Mouse (Mus musculus) NIH3T3 (cell line): ENCODE measurements around the gene Bsdc1.
"Not testable (repeated sequence)": the region's sequence is repeated elsewhere in the genome, so short reads cannot be mapped to it uniquely, and the experiment has no call there.

Experiments
- DNase-seq: peaks from one replicate; pipeline ENCODE4 v3.0.0-alpha.2; 2012; ENCODE audit warnings: low read depth

Bsdc1 gene

DNA sequence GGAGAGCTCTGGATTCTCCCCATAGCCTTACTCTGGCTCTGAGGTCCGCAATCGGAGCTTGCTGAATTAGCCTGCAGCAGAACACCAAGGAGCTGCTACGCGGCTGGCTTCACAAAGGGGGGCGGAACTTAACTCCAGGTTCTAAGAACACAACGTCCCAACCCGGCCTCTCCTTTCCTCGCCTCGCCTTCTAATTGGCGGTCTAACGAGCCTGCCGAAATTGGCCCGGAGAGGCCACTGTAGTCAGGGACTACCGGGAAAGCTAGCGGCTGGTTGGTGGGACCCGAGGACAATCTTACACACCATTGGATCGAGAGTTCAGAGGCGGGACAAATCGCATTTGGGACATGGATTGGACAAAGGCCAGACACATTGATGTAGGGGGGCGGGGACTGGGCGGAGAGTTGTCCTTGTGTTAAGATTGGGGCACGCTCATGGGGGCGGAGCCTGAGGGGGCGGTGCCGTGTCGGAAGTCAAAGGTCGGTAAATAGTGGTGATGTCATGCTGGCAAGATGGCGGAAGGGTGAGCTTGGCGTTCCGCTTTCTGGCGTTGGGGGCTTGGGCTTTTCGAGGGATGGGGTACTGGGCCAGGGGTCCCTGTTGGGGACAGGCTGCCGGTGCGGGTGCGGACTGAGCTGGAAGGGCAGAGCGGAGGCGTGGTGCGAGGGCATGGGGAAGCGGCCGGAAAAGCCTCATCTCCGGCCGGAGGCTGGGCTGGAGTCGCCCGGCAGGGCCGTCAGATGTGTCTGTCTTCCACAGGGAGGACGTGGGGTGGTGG is at the start of gene Bsdc1:
TSS of gene Bsdc1 (plus strand) at position 399 of the 778 bp plus-strand sequence.
- peak; percentile 100 for DNase-seq

- peak; percentile 24 for DNase-seq
Measured at GRCm38 (mm10) chr4:129415892-129416291, 45.5 kb upstream of the Bsdc1 start.

DNA sequence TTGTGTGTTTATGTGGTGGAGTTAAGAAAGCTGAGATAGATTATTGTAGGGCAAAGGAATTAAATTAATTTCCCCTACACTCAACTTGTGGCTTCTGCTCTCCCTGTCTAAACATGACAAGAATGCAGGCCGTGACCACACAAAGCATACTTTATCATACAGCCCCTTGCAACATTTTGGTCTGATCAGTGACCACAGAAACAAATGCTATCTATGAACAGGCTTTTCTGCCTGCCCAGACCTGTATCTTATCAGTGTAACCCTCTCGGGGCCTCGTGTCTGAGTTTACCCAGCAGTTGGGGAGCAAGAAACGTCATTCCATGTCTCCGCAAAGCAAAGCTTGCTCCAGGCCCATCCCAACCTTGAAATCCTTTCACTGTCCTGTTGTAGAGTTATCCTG is 44.9 kb upstream of the Bsdc1 start:
- peak; percentile 69 for DNase-seq

DNA sequence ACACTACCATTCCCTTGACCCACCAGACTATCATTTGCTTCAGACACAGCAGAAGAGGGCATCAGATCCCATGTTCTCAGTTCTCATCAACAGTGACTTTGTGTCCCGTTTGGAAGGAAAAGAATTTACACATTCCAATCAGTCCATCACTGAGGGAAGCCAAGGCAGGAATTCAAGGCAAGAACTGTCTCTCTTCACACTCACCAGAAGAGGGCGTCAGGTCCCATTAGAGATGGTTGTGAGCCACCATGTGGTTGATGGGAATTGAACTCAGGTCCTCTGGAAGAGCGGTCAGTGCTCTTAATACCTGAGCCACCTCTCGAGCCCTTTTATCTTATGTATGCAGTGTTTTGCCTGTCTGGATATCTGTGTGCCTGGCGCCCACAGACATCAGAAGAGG is 43.1 kb upstream of the Bsdc1 start:
- DNase-seq: peak; percentile 21

DNA sequence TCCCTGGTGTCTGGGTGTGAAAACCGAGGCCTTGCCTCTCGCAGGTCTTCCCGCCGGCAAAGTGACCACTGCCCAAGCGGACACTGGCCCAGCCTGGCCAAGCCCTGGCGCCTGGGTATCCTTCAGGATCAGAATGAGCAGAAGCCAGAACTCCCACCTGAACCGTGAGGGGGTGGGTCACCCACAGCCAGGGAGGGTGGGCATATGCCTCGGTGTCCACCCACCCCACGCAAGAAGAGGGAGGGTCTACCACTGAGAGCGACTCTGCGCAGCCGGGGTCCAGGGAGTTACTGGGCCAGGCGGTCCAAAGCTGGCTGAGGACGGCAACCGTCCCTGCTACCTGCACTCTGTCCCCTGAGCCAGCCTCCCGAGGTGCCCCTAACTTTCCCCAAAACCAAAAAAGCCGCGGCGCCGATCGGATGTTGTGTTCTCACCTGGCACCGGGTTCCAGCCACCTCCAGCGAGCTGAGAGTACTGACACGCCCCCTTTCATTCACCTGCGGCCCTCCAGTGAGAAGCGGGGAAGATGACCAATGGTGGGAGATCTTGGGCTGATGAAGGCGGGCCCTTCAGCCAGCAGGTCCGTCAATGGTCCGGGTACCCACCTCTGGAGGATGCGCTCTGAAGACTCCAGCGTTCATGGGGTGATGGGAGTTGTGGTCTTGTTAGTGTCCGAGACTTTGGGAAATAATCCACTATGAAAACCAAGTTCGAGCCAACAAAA is 20.9 kb upstream of the Bsdc1 start, which contains the start of gene Zbtb8b:
TSS of gene Zbtb8b (minus strand) at position 514 of the 724 bp plus-strand sequence.
- DNase-seq: no peak

DNA sequence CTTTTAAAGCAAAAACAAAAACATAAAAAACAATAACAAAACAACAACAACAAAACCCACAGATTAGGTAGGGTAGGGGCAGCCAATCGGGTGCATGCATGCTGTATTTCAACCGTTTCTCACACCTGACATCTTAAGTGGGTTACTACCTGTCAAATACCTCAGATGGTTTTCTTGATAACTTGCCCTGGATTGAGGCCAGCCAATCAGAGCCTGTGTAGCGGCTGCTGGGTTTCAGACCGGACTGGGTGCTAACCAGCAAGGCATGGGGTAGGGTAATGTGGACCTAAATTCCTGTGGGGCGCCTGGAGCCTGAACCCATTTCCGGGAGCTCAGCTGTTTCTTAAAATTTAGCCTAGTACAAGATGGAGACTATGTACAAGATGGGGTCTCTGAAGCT is 20.2 kb upstream of the Bsdc1 start:
- no peak for DNase-seq

DNA sequence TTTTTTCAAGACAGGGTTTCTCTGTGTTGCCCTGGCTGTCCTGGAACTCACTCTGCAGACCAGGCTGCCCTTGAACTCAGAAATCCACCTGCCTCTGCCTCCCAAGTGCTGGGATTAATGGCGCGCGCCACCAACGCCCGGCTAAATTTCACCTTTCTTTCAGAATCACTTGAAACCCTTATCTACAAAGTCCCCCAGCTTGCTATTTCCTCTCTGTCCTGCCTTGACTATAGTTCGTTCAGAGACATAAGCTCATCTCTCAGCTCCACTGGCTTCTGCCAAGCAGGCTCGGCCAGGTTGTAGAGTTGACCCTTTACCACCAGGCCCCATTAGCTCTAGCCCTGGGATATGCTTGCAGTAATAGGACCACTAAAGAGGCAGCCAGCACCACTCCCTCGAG is 14.0 kb upstream of the Bsdc1 start:
- no peak for DNase-seq

DNA sequence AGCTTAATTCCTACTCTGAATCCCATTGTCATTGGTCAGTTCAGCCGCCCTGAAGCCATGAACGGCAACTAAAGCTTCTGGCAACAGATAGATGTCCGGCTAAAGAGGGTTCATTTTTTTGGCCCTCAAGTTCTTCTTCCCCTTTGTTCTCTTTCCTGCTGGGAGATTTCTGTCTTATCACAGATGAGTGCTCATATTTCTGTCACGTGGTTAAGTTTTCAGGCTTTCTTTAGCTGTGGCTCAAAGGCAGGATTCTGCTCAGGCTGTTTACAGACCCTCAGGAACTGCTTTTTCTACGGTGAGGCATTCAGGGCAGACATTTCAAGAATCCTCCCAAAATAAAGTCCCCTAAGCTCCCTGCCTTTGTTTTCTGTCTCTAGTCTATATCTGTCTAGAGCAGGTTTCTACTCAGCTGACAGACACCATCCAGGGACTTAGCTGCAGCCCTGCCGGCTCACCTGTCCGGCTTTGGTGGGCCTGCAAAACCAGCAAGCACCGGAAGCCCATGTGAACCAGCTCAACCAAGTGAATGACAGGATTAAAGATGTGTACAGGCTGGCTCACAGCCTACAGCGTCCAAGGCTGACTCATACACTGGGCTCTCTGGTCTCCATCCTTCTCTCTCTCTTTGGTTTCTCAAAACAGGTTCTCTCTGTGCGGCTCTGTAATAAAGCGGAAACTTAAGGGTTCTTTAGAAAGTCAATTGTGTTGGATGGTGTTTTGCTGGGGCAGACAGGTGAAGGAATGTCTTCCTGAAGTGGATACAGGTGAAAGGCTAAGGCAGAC is 13.4 kb upstream of the Bsdc1 start:
- peak; percentile 71 for DNase-seq

GRCm38 (mm10) chr4:129448713-129449112 is 12.7 kb upstream of the Bsdc1 start:
- peak; percentile 30 for DNase-seq

DNA sequence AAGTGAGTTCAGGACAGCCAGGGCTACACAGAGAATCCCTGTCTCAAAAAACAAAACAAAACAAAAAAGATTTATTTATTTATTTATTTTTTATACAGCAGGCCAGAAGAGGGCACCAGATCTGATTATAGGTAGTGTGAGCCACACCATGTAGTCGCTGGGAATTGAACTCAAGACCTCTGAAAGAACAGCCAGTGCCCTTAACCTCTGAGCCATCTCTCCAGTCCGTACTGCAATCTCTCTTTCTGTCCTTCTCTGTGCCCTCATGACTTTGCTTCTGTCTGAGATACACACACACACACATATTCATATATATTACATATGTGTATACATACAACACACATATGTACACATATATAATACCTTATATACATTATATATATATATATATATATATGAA is 10.5 kb upstream of the Bsdc1 start:
- peak; percentile 21 for DNase-seq

GRCm38 (mm10) chr4:129451471-129452169 is 9.8 kb upstream of the Bsdc1 start:
- no peak for DNase-seq

- peak; percentile 94 for DNase-seq
Measured at GRCm38 (mm10) chr4:129455265-129455664, 6.1 kb upstream of the Bsdc1 start.

GRCm38 (mm10) chr4:129456126-129456525 is 5.3 kb upstream of the Bsdc1 start:
- DNase-seq: no peak

DNA sequence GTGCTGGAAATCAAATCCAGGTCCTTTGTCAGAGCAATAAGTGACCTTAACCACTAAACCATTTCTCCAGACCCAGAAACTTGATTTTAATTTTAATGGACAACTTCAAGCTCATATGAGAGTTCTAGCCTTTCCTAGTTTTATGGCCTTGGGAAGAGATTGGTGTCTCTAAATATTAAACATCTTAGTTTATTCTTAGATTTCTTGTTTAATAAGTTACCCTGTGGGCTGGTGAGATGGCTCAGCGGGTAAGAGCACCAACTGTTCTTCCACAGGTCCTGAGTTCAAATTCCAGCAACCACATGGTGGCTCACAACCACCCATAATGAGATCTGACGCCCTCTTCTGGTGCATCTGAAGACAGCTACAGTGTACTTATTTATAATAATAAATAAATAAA is 4.1 kb upstream of the Bsdc1 start:
- not testable (repeated sequence) for DNase-seq

DNA sequence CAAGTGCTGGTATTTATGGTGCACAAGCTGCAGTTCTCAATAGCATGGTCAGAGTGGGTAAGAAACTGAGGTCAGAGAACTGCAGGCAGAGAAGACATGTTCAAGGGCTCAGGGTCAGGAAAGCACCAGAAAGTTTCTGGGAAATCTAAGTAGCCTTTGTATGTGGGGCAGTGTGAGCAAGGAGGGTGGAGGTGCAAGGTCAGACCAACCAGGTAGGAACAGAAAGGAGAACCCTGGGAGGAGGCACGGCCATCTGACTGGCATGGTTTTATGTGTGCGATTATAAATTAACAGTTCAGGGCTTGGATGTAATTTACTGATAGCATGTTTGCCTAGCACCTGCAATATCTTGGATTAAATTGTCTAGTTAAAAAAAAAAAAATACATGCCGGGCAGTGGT is 1.7 kb upstream of the Bsdc1 start:
- DNase-seq: no peak

GRCm38 (mm10) chr4:129460827-129461182 is 576 bp upstream of the Bsdc1 start:
- DNase-seq: no peak

DNA sequence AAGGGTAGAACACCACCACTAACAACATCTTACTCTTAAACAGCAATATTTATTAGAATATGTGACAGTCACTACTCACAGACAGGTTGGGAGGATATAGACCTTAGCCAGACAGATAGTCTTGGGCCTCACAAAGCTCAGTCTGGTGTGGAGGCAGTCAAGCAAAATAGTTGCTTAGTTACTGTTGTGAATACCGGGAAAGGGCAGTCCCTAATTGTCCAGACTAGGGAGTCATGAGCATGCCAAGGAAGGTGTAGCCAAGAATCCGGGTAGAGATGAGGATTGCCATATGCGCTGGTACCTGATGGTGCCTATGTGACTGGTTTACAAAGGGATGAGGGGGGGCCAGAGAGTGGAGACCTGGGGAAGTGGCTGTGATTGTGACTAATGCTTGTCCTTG is 737 bp downstream of the Bsdc1 start:
- no peak for DNase-seq

DNA sequence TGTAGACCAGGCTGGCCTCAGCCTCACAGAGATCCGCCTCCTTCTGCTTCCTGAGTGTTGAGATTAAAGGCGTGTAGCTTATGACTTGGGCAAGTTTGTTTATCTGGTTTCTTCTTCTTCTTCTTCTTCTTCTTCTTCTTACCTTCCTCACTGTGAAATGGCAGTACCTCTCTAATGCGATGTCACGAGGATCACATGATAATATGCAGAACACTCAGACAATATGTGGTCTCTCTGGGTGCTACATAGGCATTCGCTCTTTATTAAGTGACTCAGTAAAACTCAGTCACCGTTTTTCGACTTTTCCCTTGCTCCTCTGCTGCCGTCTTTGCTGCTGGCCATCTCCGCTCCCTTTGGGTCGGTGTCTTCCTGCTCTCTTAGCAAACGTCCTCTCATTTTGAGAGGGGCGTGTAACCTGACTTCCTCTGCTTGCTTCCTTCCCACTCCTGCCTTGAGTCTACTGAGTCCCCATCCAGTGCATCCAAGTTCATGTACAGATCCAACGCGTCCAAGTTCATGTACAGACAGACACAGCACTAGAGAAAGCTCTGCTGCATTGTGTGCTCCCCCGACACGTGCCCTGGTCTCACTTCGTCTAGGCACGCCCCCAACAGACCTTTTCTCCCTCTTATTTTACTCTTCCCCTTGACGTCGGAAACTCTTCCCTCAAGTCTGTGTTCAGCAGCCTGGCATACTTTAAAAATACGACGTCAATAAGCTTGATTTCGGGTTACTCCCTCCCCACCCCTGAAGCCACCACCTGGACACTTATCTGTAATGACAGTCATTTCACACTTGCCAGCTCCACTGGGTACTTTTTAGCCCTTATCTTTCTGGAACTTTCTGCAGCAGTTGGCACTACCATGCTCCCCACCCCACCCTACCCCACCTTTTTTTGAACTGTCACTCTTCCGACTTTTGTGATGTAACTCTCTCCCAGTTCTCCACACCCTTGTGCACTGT is 2.0 kb downstream of the Bsdc1 start:
- DNase-seq: no peak

DNA sequence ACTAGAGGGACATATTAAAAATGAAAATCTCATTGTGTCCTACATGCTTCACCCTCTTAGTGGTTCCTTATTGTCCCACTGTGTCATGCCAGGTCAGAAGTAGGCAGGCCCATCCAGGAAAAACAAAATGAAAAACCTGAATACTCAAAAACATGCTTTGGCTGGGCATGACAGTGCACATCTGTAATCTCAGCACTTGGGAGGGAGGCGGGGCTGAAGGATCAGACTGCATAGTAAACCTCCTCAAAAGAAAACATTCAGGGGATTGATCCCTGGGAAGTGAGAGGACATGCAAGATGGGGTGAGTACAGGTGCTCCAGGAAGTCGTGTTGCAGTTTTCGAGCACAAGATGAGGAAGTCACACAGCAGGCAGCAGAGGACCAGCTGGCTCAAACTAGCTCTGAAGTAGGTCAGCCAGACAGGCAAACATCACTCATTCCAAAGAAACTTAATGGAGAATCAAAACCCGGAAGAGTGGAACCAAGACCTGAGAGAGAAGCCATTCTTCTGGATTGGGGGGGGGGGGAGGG is 3.0 kb downstream of the Bsdc1 start:
- DNase-seq: no peak

- no peak for DNase-seq
Measured at GRCm38 (mm10) chr4:129476047-129476446, 14.7 kb downstream of the Bsdc1 start.

GRCm38 (mm10) chr4:129479863-129480262 is 18.5 kb downstream of the Bsdc1 start:
- no peak for DNase-seq
